Mouse (Mus musculus): ENCODE results near the gene Rab10. TPM values are rescaled to one million over a fixed set of nuclear protein-coding genes. Genes with fewer than 3 reads are reported as not detected.

Gene Rab10
- polyA plus RNA-seq, 1 experiment = 93.9 TPM

- Histone ChIP-seq H3K36me3 (ENCODE audit: control insufficient read depth, insufficient read depth, low read length, poor library complexity, severe bottlenecking) (no peaks in the 10 kb centered on the region), H3K9me3 (replicated peaks; ENCODE audit: control insufficient read depth, insufficient read depth, low read length, poor library complexity, severe bottlenecking) (no peaks in the 10 kb centered on the region), H3K27me3 (ENCODE audit: control insufficient read depth, insufficient read depth, low read length, poor library complexity, severe bottlenecking) (no peaks in the 10 kb centered on the region), H3K27ac (ENCODE audit: insufficient read depth, low read length) (no peak overlapping the region), H3K4me3 (ENCODE audit: low read depth, low read length) (no peak overlapping the region), H3K9ac (ENCODE audit: low read depth, poor library complexity, severe bottlenecking) (no peak overlapping the region), H3K4me1 (ENCODE audit: control insufficient read depth, insufficient read depth, low read length) (no peaks in the 10 kb centered on the region)
- no peak for TF ChIP-seq POLR2A (IDR thresholded peaks at IDR 0.05; ENCODE audit: insufficient read depth, low read length)
- TF ChIP-seq EP300 (IDR thresholded peaks at IDR 0.05; ENCODE audit: insufficient read depth, low read depth, low read length) = no peak
- TF ChIP-seq CTCF (IDR thresholded peaks at IDR 0.05; ENCODE audit: low read depth, low read length) = no peak
Observed at GRCm38 (mm10) chr12:3209163-3209562, 100.6 kb downstream of the Rab10 start.

Other genes with a start within 250 kb of the Rab10 start
- 13.1 and 15.1 TPM in 2 replicates for gene Kif3c, start 55.2 kb upstream of the Rab10 start, polyA plus RNA-seq (2011; ENCODE audit: insufficient read depth, insufficient read length, low read depth, missing spikeins)
- gene Asxl2, start 116.9 kb upstream of the Rab10 start, polyA plus RNA-seq (2011; ENCODE audit: insufficient read depth, insufficient read length, low read depth, missing spikeins) = 60.7 and 60.9 TPM in 2 replicates